Mouse (Mus musculus) bone marrow macrophage, adult 2 months (primary cell): ENCODE measurements around the gene Snx1. TPM values are rescaled to one million over a fixed set of nuclear protein-coding genes. Genes with fewer than 3 reads are reported as not detected.

Experiments used
- H3K27ac ChIP-seq: 2 replicates; pipeline ENCODE4 v1.5.1; 2012; ENCODE audit warnings: low read depth, low read length; ENCODE audit not compliant: insufficient read depth
- H3K4me1 ChIP-seq: 2 replicates; pipeline ENCODE4 v1.6.1; 2012; ENCODE audit warnings: low read length; ENCODE audit not compliant: control insufficient read depth, insufficient read depth
- H3K4me3 ChIP-seq: 2 replicates; pipeline ENCODE4 v1.5.1; 2012; ENCODE audit warnings: mild to moderate bottlenecking, low read length, moderate library complexity; ENCODE audit not compliant: insufficient read depth
- CTCF ChIP-seq: IDR thresholded peaks from 2 replicates; pipeline ENCODE4 v1.5.1; 2012; ENCODE audit warnings: low read depth, mild to moderate bottlenecking, low read length, moderate library complexity
- POLR2A ChIP-seq: IDR thresholded peaks from 2 replicates; pipeline ENCODE4 v1.6.1; 2012; ENCODE audit warnings: mild to moderate bottlenecking, low read depth, low read length, borderline replicate concordance
- polyA plus RNA-seq: library from polyadenylated mRNA; stranded (reverse); fragments of >200 nt; gene quantifications from 2 replicates; pipeline ENCODE4 v1.2.4, GENCODE M21; 2012; ENCODE audit not compliant: missing spikeins, insufficient read depth, insufficient read length

The Snx1 gene
- polyA plus RNA-seq, 1 experiment, result 141 TPM

- Histone ChIP-seq H3K27ac (no peak overlapping the region), H3K4me1 (no peaks in the 10 kb centered on the region), H3K4me3 (no peak overlapping the region)
- TF ChIP-seq POLR2A (no peak), CTCF (no peak)
Measured at GRCm38 (mm10) chr9:66158885-66159430, 32.6 kb upstream of the Snx1 start.

- peak within 1 kb of the TSS; percentile 50 for H3K4me3 ChIP-seq
- TF ChIP-seq POLR2A (no peak), CTCF (peak; percentile 51; the same call in 1 of the 2 replicates)
- H3K4me1 ChIP-seq, result no peaks in the 10 kb centered on the region
- H3K27ac ChIP-seq, result no peak within 1 kb of the TSS
Measured at GRCm38 (mm10) chr9:66157958-66158830, 31.8 kb upstream of the Snx1 start, which contains the start of gene Dapk2. Dapk2 (plus strand) TSS chr9:66158223.

GRCm38 (mm10) chr9:66155534-66155933, 29.1 kb upstream of the Snx1 start:
- no peak overlapping the region for H3K4me3 ChIP-seq
- TF ChIP-seq POLR2A (no peak), CTCF (no peak)
- no peaks in the 10 kb centered on the region for H3K4me1 ChIP-seq
- no peak overlapping the region for H3K27ac ChIP-seq

DNA sequence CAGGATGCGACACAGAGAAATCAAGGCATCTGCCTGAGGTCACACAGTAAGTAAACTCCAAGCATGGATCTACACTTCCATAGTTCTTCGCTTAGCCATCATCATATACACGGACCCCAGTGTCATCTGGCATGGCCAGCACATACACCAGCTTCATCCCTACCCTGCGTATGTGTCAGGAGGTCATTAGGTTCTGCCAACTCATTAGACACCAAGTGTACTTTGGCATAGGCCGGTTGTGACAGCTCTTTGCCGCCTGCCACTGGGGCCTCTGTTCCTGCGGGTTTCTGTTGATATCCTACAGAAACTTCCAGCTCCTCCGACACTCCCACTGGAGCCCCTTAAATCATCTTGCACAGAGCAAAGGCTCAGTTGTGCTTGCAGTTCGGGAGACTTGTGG, 27.6 kb upstream of the Snx1 start:
- Histone ChIP-seq H3K27ac (no peak overlapping the region), H3K4me3 (no peak overlapping the region), H3K4me1 (no peaks in the 10 kb centered on the region)
- TF ChIP-seq CTCF (no peak), POLR2A (no peak)

GRCm38 (mm10) chr9:66153594-66153993, 27.2 kb upstream of the Snx1 start:
- H3K27ac ChIP-seq, result no peak overlapping the region
- no peaks in the 10 kb centered on the region for H3K4me1 ChIP-seq
- TF ChIP-seq CTCF (no peak), POLR2A (no peak)
- H3K4me3 ChIP-seq, result no peak overlapping the region

GRCm38 (mm10) chr9:66152011-66152410, 25.6 kb upstream of the Snx1 start:
- TF ChIP-seq POLR2A (no peak), CTCF (no peak)
- no peak overlapping the region for H3K27ac ChIP-seq
- no peaks in the 10 kb centered on the region for H3K4me1 ChIP-seq

DNA sequence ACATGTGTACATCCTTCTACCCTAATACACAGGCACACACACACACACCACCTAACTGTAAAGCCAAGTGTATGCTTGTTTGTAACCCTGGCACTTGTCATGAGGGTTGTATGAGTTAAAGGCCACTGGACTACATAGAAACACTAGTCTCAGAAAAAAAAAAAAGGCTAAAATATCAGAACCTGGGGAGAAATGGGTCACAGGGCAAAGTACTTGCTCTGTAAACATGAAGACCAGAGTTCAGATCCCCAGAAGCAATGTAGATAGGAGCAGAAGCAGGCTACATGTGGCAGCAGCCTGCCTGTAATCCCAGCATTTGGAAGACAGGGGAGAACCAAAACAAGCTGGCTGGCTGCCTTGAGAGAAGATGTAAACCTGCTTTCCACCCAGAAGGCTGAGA, 19.8 kb upstream of the Snx1 start:
- Histone ChIP-seq H3K4me1 (no peaks in the 10 kb centered on the region), H3K4me3 (no peak overlapping the region), H3K27ac (no peak overlapping the region)
- TF ChIP-seq CTCF (no peak), POLR2A (no peak)

More at GRCm38 (mm10) chr9:66152011-66152410, 25.6 kb upstream of the Snx1 start:
- H3K4me3 ChIP-seq, result no peak overlapping the region

DNA sequence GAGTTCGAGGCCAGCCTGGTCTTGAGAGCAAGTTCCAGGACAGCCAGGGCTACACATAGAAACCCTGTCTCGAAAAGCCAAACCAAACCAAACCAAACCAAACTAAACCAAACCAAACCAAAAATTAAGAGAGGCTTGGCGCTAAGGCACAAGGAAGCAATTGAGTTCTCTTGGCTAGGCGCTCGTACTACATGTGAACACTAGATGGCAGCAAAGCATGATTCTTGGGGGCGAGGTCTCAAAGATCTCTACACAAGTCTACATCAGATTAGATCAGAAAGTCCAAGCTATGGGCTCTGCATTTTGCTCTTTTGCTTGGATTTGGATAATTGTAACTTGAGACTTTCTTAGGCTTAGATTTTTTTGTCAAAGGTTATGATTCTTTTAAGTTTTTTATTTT, 17.9 kb upstream of the Snx1 start:
- H3K4me3 ChIP-seq, result no peak overlapping the region
- no peak overlapping the region for H3K27ac ChIP-seq
- H3K4me1 ChIP-seq, result no peaks in the 10 kb centered on the region
- TF ChIP-seq POLR2A (no peak), CTCF (no peak)

DNA sequence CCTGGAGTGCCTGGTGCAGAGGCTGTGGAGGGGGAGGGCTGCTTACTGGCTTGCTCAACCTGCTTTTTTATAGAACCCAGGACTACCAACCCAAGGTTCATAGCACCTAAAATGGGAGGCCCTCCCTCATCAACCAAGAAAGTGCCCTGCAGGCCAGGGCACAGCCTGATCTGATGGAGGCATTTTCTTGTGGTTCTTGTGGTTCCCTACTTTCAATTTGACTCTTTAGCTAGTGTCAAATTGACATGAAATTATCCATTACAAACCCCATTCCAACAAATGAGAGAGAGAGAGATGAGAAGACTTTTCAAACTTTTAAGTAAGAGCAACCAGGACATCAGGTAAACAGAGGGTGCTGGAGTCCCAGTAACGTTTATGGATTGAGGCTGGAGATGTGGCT, 15.9 kb upstream of the Snx1 start:
- no peak overlapping the region for H3K4me3 ChIP-seq
- H3K4me1 ChIP-seq, result no peaks in the 10 kb centered on the region
- TF ChIP-seq POLR2A (no peak), CTCF (no peak)
- no peak overlapping the region for H3K27ac ChIP-seq

GRCm38 (mm10) chr9:66138193-66138592, 11.8 kb upstream of the Snx1 start:
- no peak for TF ChIP-seq POLR2A
- H3K27ac ChIP-seq, result no peak overlapping the region
- no peak overlapping the region for H3K4me3 ChIP-seq
- H3K4me1 ChIP-seq, result peaks cover 11% of the 10 kb centered on the region
